Mouse (Mus musculus): ENCODE results near the gene Rsrp1. TPM values are rescaled to one million over a fixed set of nuclear protein-coding genes. Genes with fewer than 3 reads are reported as not detected.

Gene Rsrp1
- polyA plus RNA-seq, 1 experiment from 2014 or later = 581 TPM

GRCm38 (mm10) chr4:134975261-134975928 is 52.0 kb downstream of the Rsrp1 start:
- Histone ChIP-seq H3K4me3 (ENCODE audit: low read depth, low read length) (no peak overlapping the region), H3K4me1 (ENCODE audit: control insufficient read depth, insufficient read depth, low read length) (no peaks in the 10 kb centered on the region; the same call in 1 of the 2 replicates), H3K27ac (ENCODE audit: low read length) (no peak overlapping the region), H3K4me2 (ENCODE audit: low read length) (peak overlapping the region; percentile 20; the same call in 1 of the 2 replicates), H3K36me3 (ENCODE audit: control insufficient read depth, insufficient read depth, low read length) (no peaks in the 10 kb centered on the region), H3K9me3 (replicated peaks; ENCODE audit: control insufficient read depth, low read length, poor library complexity, severe bottlenecking) (no peaks in the 10 kb centered on the region), H3K27me3 (ENCODE audit: control insufficient read depth, insufficient read depth, low read depth, low read length) (no peaks in the 10 kb centered on the region), H3K9ac (ENCODE audit: low read depth, low read length) (no peak overlapping the region)
- 17% methylated on average over 14 of the region's 14 CpGs for WGBS
- no peak for ATAC-seq

- ATAC-seq = no peak
Observed at GRCm38 (mm10) chr4:134975929-134976308, 52.5 kb downstream of the Rsrp1 start.

More at GRCm38 (mm10) chr4:134975929-134976308, 52.5 kb downstream of the Rsrp1 start:
- H3K4me3 ChIP-seq (ENCODE audit: low read depth, low read length) = no peak overlapping the region
- no peaks in the 10 kb centered on the region for H3K27me3 ChIP-seq (ENCODE audit: control insufficient read depth, insufficient read depth, low read depth, low read length)
- no peak overlapping the region for H3K4me2 ChIP-seq (ENCODE audit: low read length)
- WGBS = 94% methylated on average over 4 of the region's 4 CpGs
- H3K36me3 ChIP-seq (ENCODE audit: control insufficient read depth, insufficient read depth, low read length) = no peaks in the 10 kb centered on the region
- no peaks in the 10 kb centered on the region; the same call in 1 of the 2 replicates for H3K4me1 ChIP-seq (ENCODE audit: control insufficient read depth, insufficient read depth, low read length)
- no peak overlapping the region for H3K9ac ChIP-seq (ENCODE audit: low read depth, low read length)
- no peaks in the 10 kb centered on the region for H3K9me3 ChIP-seq (replicated peaks; ENCODE audit: control insufficient read depth, low read length, poor library complexity, severe bottlenecking)
- H3K27ac ChIP-seq (ENCODE audit: low read length) = no peak overlapping the region

Other genes with a start within 250 kb of the Rsrp1 start
- gene Man1c1, start 219.3 kb upstream of the Rsrp1 start, polyA plus RNA-seq (2015; fragmentation: Nextera tagmentation; extraction: Ambion mirVana) = 2.9 and 3.2 TPM in 2 replicates
- 2.1 and 2.4 TPM in 2 replicates for gene Ldlrap1, start 155.6 kb upstream of the Rsrp1 start, polyA plus RNA-seq (2015; fragmentation: Nextera tagmentation; extraction: Ambion mirVana)
- 91.3 and 101 TPM in 2 replicates for gene Maco1, start 70.2 kb upstream of the Rsrp1 start, polyA plus RNA-seq (2015; fragmentation: Nextera tagmentation; extraction: Ambion mirVana)
- 1.3 and 1.4 TPM in 2 replicates for gene Rhd, start 59.1 kb upstream of the Rsrp1 start, polyA plus RNA-seq (2015; fragmentation: Nextera tagmentation; extraction: Ambion mirVana)
- gene Tmem50a, start 8.6 kb upstream of the Rsrp1 start, polyA plus RNA-seq (2015; fragmentation: Nextera tagmentation; extraction: Ambion mirVana) = 237 and 253 TPM in 2 replicates
- 61.9 and 64.7 TPM in 2 replicates for gene Syf2, start 7.3 kb downstream of the Rsrp1 start, polyA plus RNA-seq (2015; fragmentation: Nextera tagmentation; extraction: Ambion mirVana)
- not detected in 2 replicates for gene Runx3, start 197.1 kb downstream of the Rsrp1 start, polyA plus RNA-seq (2015; fragmentation: Nextera tagmentation; extraction: Ambion mirVana)